Mouse (Mus musculus): ENCODE measurements at regions not wholly inside any gene's neighbourhood (a gene's known extent, or its start where the extent isn't known, plus 50 kb on each side); places are given as distances from the start of the nearest gene placed in this dataset.
A peak's percentile ranks its signal among the peaks of the same experiment; 100 is the strongest.

GRCm38 (mm10) chr16:76821261-76821660 is 192.2 kb upstream of the Usp25 start:
- H3K9me3 ChIP-seq, result peaks cover 8% of the 10 kb centered on the region
- no peak overlapping the region for H3K27ac ChIP-seq
- no peak overlapping the region for H3K9ac ChIP-seq
- H3K4me1 ChIP-seq, result no peaks in the 10 kb centered on the region
- no peaks in the 10 kb centered on the region for H3K36me3 ChIP-seq
- 94% methylated on average over 10 of the region's 10 CpGs for WGBS
- H3K4me2 ChIP-seq (replicated peaks), result no peak overlapping the region
- ATAC-seq (ENCODE audit: low FRiP score, low read depth), result no peak
- H3K4me3 ChIP-seq, result no peak overlapping the region
- H3K27me3 ChIP-seq, result no peaks in the 10 kb centered on the region

GRCm38 (mm10) chr16:76816056-76816885 is 197.2 kb upstream of the Usp25 start:
- WGBS, result 89% methylated on average over 17 of the region's 17 CpGs
- ATAC-seq (ENCODE audit: low FRiP score, low read depth), result no peak
- H3K27me3 ChIP-seq, result no peaks in the 10 kb centered on the region
- no peak overlapping the region for H3K9ac ChIP-seq
- H3K9me3 ChIP-seq, result no peaks in the 10 kb centered on the region
- H3K27ac ChIP-seq, result no peak overlapping the region
- H3K36me3 ChIP-seq, result no peaks in the 10 kb centered on the region
- no peak overlapping the region for H3K4me2 ChIP-seq (replicated peaks)
- no peaks in the 10 kb centered on the region for H3K4me1 ChIP-seq
- H3K4me3 ChIP-seq, result no peak overlapping the region

- no peaks in the 10 kb centered on the region for H3K36me3 ChIP-seq
- no peak overlapping the region for H3K27ac ChIP-seq
- no peak overlapping the region for H3K4me3 ChIP-seq
- H3K9me3 ChIP-seq, result no peaks in the 10 kb centered on the region
- no peak overlapping the region for H3K4me2 ChIP-seq (replicated peaks)
- no peaks in the 10 kb centered on the region for H3K4me1 ChIP-seq
- H3K27me3 ChIP-seq, result no peaks in the 10 kb centered on the region
- H3K9ac ChIP-seq, result no peak overlapping the region
- no peak for ATAC-seq (ENCODE audit: low FRiP score, low read depth)
- 30% methylated on average over 3 of the region's 3 CpGs for WGBS
Observed at GRCm38 (mm10) chr16:76803725-76804124, 209.8 kb upstream of the Usp25 start.

- no peak overlapping the region for H3K4me3 ChIP-seq
- no peaks in the 10 kb centered on the region for H3K27me3 ChIP-seq
- 76% methylated on average over 6 of the region's 6 CpGs for WGBS
- no peaks in the 10 kb centered on the region for H3K9me3 ChIP-seq
- no peaks in the 10 kb centered on the region for H3K4me1 ChIP-seq
- no peaks in the 10 kb centered on the region for H3K36me3 ChIP-seq
- no peak overlapping the region for H3K27ac ChIP-seq
- H3K4me2 ChIP-seq (replicated peaks), result no peak overlapping the region
- H3K9ac ChIP-seq, result no peak overlapping the region
- no peak for ATAC-seq (ENCODE audit: low FRiP score, low read depth)
Observed at GRCm38 (mm10) chr16:76786405-76787155, 226.9 kb upstream of the Usp25 start.

GRCm38 (mm10) chr16:76782656-76783055 is 230.8 kb upstream of the Usp25 start:
- no peak overlapping the region for H3K4me2 ChIP-seq (replicated peaks)
- no peak overlapping the region for H3K9ac ChIP-seq
- no peaks in the 10 kb centered on the region for H3K9me3 ChIP-seq
- H3K27ac ChIP-seq, result no peak overlapping the region
- 58% methylated on average over 5 of the region's 5 CpGs for WGBS
- no peaks in the 10 kb centered on the region for H3K4me1 ChIP-seq
- H3K4me3 ChIP-seq, result no peak overlapping the region
- ATAC-seq (ENCODE audit: low FRiP score, low read depth), result no peak
- no peaks in the 10 kb centered on the region for H3K36me3 ChIP-seq
- no peaks in the 10 kb centered on the region for H3K27me3 ChIP-seq

- Histone ChIP-seq H3K36me3 (no peaks in the 10 kb centered on the region), H3K4me1 (no peaks in the 10 kb centered on the region), H3K4me2 (replicated peaks) (no peak overlapping the region), H3K9ac (no peak overlapping the region), H3K9me3 (no peaks in the 10 kb centered on the region), H3K27me3 (no peaks in the 10 kb centered on the region), H3K4me3 (no peak overlapping the region), H3K27ac (no peak overlapping the region)
- 77% methylated on average over 2 of the region's 2 CpGs for WGBS
- no peak for ATAC-seq (ENCODE audit: low FRiP score, low read depth)
Observed at GRCm38 (mm10) chr16:76775790-76776189, 237.7 kb upstream of the Usp25 start.

GRCm38 (mm10) chr16:76774032-76774431 is 239.5 kb upstream of the Usp25 start:
- no peaks in the 10 kb centered on the region for H3K36me3 ChIP-seq
- no peak overlapping the region for H3K9ac ChIP-seq
- no peak overlapping the region for H3K4me2 ChIP-seq (replicated peaks)
- H3K9me3 ChIP-seq, result no peaks in the 10 kb centered on the region
- no peak overlapping the region for H3K27ac ChIP-seq
- no peaks in the 10 kb centered on the region for H3K27me3 ChIP-seq
- WGBS, result 72% methylated on average over 8 of the region's 8 CpGs
- H3K4me1 ChIP-seq, result no peaks in the 10 kb centered on the region
- no peak overlapping the region for H3K4me3 ChIP-seq
- no peak for ATAC-seq (ENCODE audit: low FRiP score, low read depth)

- no peak overlapping the region for H3K9ac ChIP-seq
- H3K27ac ChIP-seq, result no peak overlapping the region
- no peaks in the 10 kb centered on the region for H3K9me3 ChIP-seq
- no peaks in the 10 kb centered on the region for H3K4me1 ChIP-seq
- H3K4me3 ChIP-seq, result no peak overlapping the region
- no peak for ATAC-seq (ENCODE audit: low FRiP score, low read depth)
- no peaks in the 10 kb centered on the region for H3K36me3 ChIP-seq
- no peaks in the 10 kb centered on the region for H3K27me3 ChIP-seq
- H3K4me2 ChIP-seq (replicated peaks), result no peak overlapping the region
Observed at GRCm38 (mm10) chr16:76773466-76773865, 240.0 kb upstream of the Usp25 start.

- Histone ChIP-seq H3K4me1 (peaks cover 11% of the 10 kb centered on the region), H3K9ac (no peak overlapping the region), H3K9me3 (no peaks in the 10 kb centered on the region), H3K4me3 (no peak overlapping the region), H3K27me3 (no peaks in the 10 kb centered on the region), H3K27ac (no peak overlapping the region), H3K36me3 (no peaks in the 10 kb centered on the region), H3K4me2 (replicated peaks) (no peak overlapping the region)
- ATAC-seq (ENCODE audit: low FRiP score, low read depth), result no peak
- WGBS, result 82% methylated on average over 9 of the region's 9 CpGs
Observed at GRCm38 (mm10) chr16:76768607-76769006, 244.9 kb upstream of the Usp25 start.

GRCm38 (mm10) chr16:76766636-76767035 is 246.9 kb upstream of the Usp25 start:
- Histone ChIP-seq H3K9ac (no peak overlapping the region), H3K36me3 (no peaks in the 10 kb centered on the region), H3K9me3 (no peaks in the 10 kb centered on the region), H3K4me1 (peaks cover 11% of the 10 kb centered on the region), H3K4me2 (replicated peaks) (no peak overlapping the region), H3K4me3 (no peak overlapping the region), H3K27me3 (no peaks in the 10 kb centered on the region), H3K27ac (no peak overlapping the region)
- WGBS, result 73% methylated on average over 3 of the region's 3 CpGs
- ATAC-seq (ENCODE audit: low FRiP score, low read depth), result no peak

- H3K36me3 ChIP-seq, result no peaks in the 10 kb centered on the region
- H3K4me3 ChIP-seq, result peak overlapping the region; percentile 1; the same call in 1 of the 2 replicates
- no peaks in the 10 kb centered on the region for H3K27me3 ChIP-seq
- peak overlapping the region; percentile 45 for H3K4me2 ChIP-seq (replicated peaks)
- no peak for ATAC-seq (ENCODE audit: low FRiP score, low read depth)
- H3K4me1 ChIP-seq, result peaks cover 11% of the 10 kb centered on the region
- H3K9ac ChIP-seq, result no peak overlapping the region
- no peaks in the 10 kb centered on the region for H3K9me3 ChIP-seq
- no peak overlapping the region for H3K27ac ChIP-seq
- WGBS, result 10% methylated on average over 7 of the region's 7 CpGs
Observed at GRCm38 (mm10) chr16:76765536-76765935, 248.0 kb upstream of the Usp25 start.

- 14% methylated on average over 5 of the region's 5 CpGs for WGBS
- H3K9me3 ChIP-seq, result no peaks in the 10 kb centered on the region
- 0 out of 2 replicates have a peak overlapping the region, but pooled peaks have one; percentile 1 for H3K4me3 ChIP-seq
- H3K4me2 ChIP-seq (replicated peaks), result peak overlapping the region; percentile 45
- ATAC-seq (ENCODE audit: low FRiP score, low read depth), result no peak
- H3K9ac ChIP-seq, result no peak overlapping the region
- no peak overlapping the region for H3K27ac ChIP-seq
- H3K36me3 ChIP-seq, result no peaks in the 10 kb centered on the region
- peaks cover 11% of the 10 kb centered on the region for H3K4me1 ChIP-seq
- no peaks in the 10 kb centered on the region for H3K27me3 ChIP-seq
Observed at GRCm38 (mm10) chr16:76764994-76765393, 248.5 kb upstream of the Usp25 start.
